Mouse (Mus musculus): ENCODE results near the gene Dmwd.

DNA sequence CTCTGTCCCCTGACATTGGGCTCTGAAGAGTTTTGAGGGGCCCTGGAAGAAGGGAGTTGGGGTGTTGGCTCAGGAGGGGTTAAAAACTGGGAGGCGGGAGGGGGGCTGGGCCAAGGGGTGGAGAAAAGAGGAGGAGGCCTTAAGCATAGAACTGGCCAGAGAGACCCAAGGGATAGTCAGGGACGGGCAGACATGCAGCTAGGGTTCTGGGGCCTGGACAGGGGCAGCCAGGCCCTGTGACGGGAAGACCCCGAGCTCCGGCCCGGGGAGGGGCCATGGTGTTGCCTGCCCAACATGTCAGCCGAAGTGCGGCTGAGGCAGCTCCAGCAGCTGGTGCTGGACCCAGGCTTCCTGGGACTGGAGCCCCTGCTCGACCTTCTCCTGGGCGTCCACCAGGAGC lies 7.7 kb downstream of the Dmwd start, which contains the start of gene Dmpk:
- TF ChIP-seq USF1 (IDR thresholded peaks at IDR 0.05; ENCODE audit: low read depth) (no peak), MAX (IDR thresholded peaks at IDR 0.05) (no peak), CTCF (IDR thresholded peaks at IDR 0.05; ENCODE audit: control insufficient read depth, insufficient read depth, insufficient read length) (no peak), MYOG (IDR thresholded peaks at IDR 0.05; ENCODE audit: control insufficient read depth, extremely low read depth, insufficient read length) (no peak), CEBPB (IDR thresholded peaks at IDR 0.05; ENCODE audit: low read depth) (no peak), MYOD1 (IDR thresholded peaks at IDR 0.05; ENCODE audit: control insufficient read depth, insufficient read length, low read depth) (no peak)

All from C2C12 (cell line).